Mouse (Mus musculus) heart, adult 2 months (tissue): ENCODE results near the gene Zfp683. TPM values are rescaled to one million over a fixed set of nuclear protein-coding genes. Genes with fewer than 3 reads are reported as not detected.

ENCODE experiments used
- DNase-seq, 2 experiments: peaks; one replicate each; pipeline ENCODE4 v3.0.0; 2021
- H3K27ac ChIP-seq: fragments of 200-600 bp; 2 replicates; pipeline ENCODE4 v1.8.1; 2022
- H3K27me3 ChIP-seq: fragments of 200-500 bp; 2 replicates; pipeline ENCODE4 v1.6.1; 2012; ENCODE audit warnings: mild to moderate bottlenecking, low read length, inconsistent platforms, mixed read lengths; ENCODE audit not compliant: control insufficient read depth, insufficient read depth
- H3K36me3 ChIP-seq: fragments of 200-500 bp; 2 replicates; pipeline ENCODE4 v1.6.1; 2012; ENCODE audit warnings: low read length, inconsistent platforms; ENCODE audit not compliant: control insufficient read depth, insufficient read depth
- H3K4me1 ChIP-seq: fragments of 200-500 bp; 2 replicates; pipeline ENCODE4 v1.6.1; 2011; ENCODE audit warnings: low read length; ENCODE audit not compliant: control insufficient read depth, insufficient read depth
- H3K4me3 ChIP-seq: fragments of 200-600 bp; 2 replicates; pipeline ENCODE4 v1.8.1; 2022
- H3K79me2 ChIP-seq: fragments of 200-500 bp; replicated peaks from 2 replicates; pipeline ENCODE4 v1.6.1; 2012; ENCODE audit warnings: mild to moderate bottlenecking, inconsistent platforms, low read length, moderate library complexity, mixed read lengths; ENCODE audit not compliant: control insufficient read depth, insufficient read depth
- H3K9ac ChIP-seq: fragments of 200-500 bp; 2 replicates; pipeline ENCODE4 v1.6.1; 2012; ENCODE audit warnings: low read depth, mild to moderate bottlenecking, control low read depth, inconsistent platforms, low read length, mixed read lengths
- CTCF ChIP-seq: fragments of 200-600 bp; IDR thresholded peaks from 2 replicates; pipeline ENCODE4 v1.8.1; 2022; ENCODE audit warnings: antibody characterized with exemption, mild to moderate bottlenecking, moderate library complexity
- EP300 ChIP-seq: fragments of 200-500 bp; IDR thresholded peaks from 2 replicates; pipeline ENCODE4 v1.6.1; 2011; ENCODE audit warnings: low read depth, low read length, control low read depth; ENCODE audit not compliant: insufficient read depth
- POLR2A ChIP-seq: fragments of 200-500 bp; IDR thresholded peaks from 2 replicates; pipeline ENCODE4 v1.6.1; 2011; ENCODE audit warnings: mild to moderate bottlenecking, low read depth, low read length, control low read depth; ENCODE audit not compliant: insufficient read depth
- WGBS: fragments of 180-500 bp; shearing (Covaris S2); methylation state at CpG from one replicate; pipeline ENCODE4 v1.1.7; 2018; 5-methylcytosine and 5-hydroxymethylcytosine counted together
- intact Hi-C: fragments of 180-260 bp; cut with DNase I; formaldehyde crosslinking; loops from one replicate; pipeline ENCODE4 v1.15.1; 2025
- polyA plus RNA-seq: library from polyadenylated mRNA; depleted of rRNA; stranded (reverse); fragments of >200 nt; gene quantifications from 2 replicates; pipeline ENCODE4 v1.2.3, GENCODE M21; 2012; rRNA removed
- total RNA-seq, 2 experiments: library from RNA; stranded (reverse); gene quantifications; 2 replicates each; pipeline ENCODE4 v1.2.3; 2021

Gene Zfp683
- total and polyA plus RNA-seq, 3 experiments: not detected

DNA sequence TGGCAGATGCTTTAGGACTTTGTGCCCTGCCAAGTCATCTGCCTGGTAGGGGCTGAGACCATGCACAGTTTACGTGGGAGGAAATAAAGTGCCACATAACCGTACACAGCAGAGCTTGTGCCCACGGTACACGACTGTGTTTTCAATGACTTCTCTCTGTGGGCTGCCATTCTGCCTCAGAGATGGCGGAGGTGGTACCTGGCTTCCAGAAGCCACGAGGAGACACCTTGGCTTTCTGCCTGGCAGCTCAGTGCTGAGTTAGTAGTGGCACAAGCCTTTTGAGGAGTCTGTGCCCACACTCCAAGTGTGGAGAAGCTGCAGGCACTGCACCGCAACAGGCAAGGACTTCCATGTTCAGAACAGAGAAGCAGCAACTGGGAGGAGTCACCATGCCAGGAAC is 54.1 kb downstream of the Zfp683 start:
- 85% methylated on average over 7 of the region's 7 CpGs for WGBS
- no peaks in the 10 kb centered on the region for H3K4me1 ChIP-seq
- intact Hi-C loops: no loop called here

GRCm38 (mm10) chr4:134108196-134108595 is 54.6 kb downstream of the Zfp683 start:
- TF ChIP-seq POLR2A: no peak
- no peak for TF ChIP-seq CTCF
- TF ChIP-seq EP300: no peak
- no peak for DNase-seq
- H3K27me3 ChIP-seq: no peaks in the 10 kb centered on the region
- no peak overlapping the region for H3K27ac ChIP-seq
- no peaks in the 10 kb centered on the region for H3K36me3 ChIP-seq
- 65% methylated on average over 5 of the region's 5 CpGs for WGBS
- no peaks in the 10 kb centered on the region for H3K79me2 ChIP-seq
- intact Hi-C loops: no loop called here
- H3K4me3 ChIP-seq: no peak overlapping the region
- H3K9ac ChIP-seq: no peak overlapping the region
- no peaks in the 10 kb centered on the region for H3K4me1 ChIP-seq

More for the DNA sequence above, 54.1 kb downstream of the Zfp683 start:
- TF ChIP-seq EP300: no peak
- no peak for TF ChIP-seq CTCF
- no peak for TF ChIP-seq POLR2A
- Histone ChIP-seq H3K4me3 (no peak overlapping the region), H3K36me3 (no peaks in the 10 kb centered on the region), H3K27me3 (no peaks in the 10 kb centered on the region), H3K9ac (no peak overlapping the region), H3K79me2 (no peaks in the 10 kb centered on the region), H3K27ac (no peak overlapping the region)
- no peak for DNase-seq

Other genes starting within 250 kb of the Zfp683 start
- gene Rps6ka1, start 166.0 kb upstream of the Zfp683 start, total RNA-seq: 1 to 10 TPM; 4.4 to 4.8 TPM
- 5.9 and 7.1 TPM in 2 replicates for gene Rps6ka1, start 166.0 kb upstream of the Zfp683 start, polyA plus RNA-seq
- gene Hmgn2, start 85.2 kb upstream of the Zfp683 start, total RNA-seq: 100 to 1,000 TPM in 1 of 2 experiments, 10 to 100 TPM in 1; 92.3 to 109 TPM
- gene Hmgn2, start 85.2 kb upstream of the Zfp683 start, polyA plus RNA-seq: 23.1 and 59.6 TPM in 2 replicates
- 10 to 100 TPM; 28.3 to 28.8 TPM for gene Dhdds, start 52.9 kb upstream of the Zfp683 start, total RNA-seq
- gene Dhdds, start 52.9 kb upstream of the Zfp683 start, polyA plus RNA-seq: 21.6 and 34.2 TPM in 2 replicates
- not detected for gene Lin28a, start 35.0 kb upstream of the Zfp683 start, total RNA-seq
- gene Lin28a, start 35.0 kb upstream of the Zfp683 start, polyA plus RNA-seq: not detected in 2 replicates
- not detected for gene Crybg2, start 7.0 kb downstream of the Zfp683 start, total RNA-seq
- gene Crybg2, start 7.0 kb downstream of the Zfp683 start, polyA plus RNA-seq: 0.49 TPM in 1 of 2 replicates, not detected in the other
- gene Cd52, start 41.2 kb downstream of the Zfp683 start, total RNA-seq: 1 to 10 TPM; 4.1 to 5.8 TPM
- 9.0 and 19.2 TPM in 2 replicates for gene Cd52, start 41.2 kb downstream of the Zfp683 start, polyA plus RNA-seq
- gene Ubxn11, start 48.7 kb downstream of the Zfp683 start, total RNA-seq: 1 to 10 TPM; 1.6 to 2.1 TPM
- gene Ubxn11, start 48.7 kb downstream of the Zfp683 start, polyA plus RNA-seq: 3.3 and 6.9 TPM in 2 replicates
- gene Sh3bgrl3, start 75.0 kb downstream of the Zfp683 start, total RNA-seq: 10 to 100 TPM; 34.3 to 45.7 TPM
- gene Sh3bgrl3, start 75.0 kb downstream of the Zfp683 start, polyA plus RNA-seq: 98.9 and 139 TPM in 2 replicates
- gene Cep85, start 133.3 kb downstream of the Zfp683 start, total RNA-seq: 10 to 100 TPM; 54.4 to 63.2 TPM
- 52.2 and 73.7 TPM in 2 replicates for gene Cep85, start 133.3 kb downstream of the Zfp683 start, polyA plus RNA-seq
- not detected for gene Gm7534, start 149.2 kb downstream of the Zfp683 start, total RNA-seq
- not detected in 2 replicates for gene Gm7534, start 149.2 kb downstream of the Zfp683 start, polyA plus RNA-seq
- gene Catsper4, start 173.5 kb downstream of the Zfp683 start, total RNA-seq: not detected
- not detected in 2 replicates for gene Catsper4, start 173.5 kb downstream of the Zfp683 start, polyA plus RNA-seq
- 1 to 10 TPM; 4.1 to 6.7 TPM for gene Cnksr1, start 184.6 kb downstream of the Zfp683 start, total RNA-seq
- 3.3 and 4.4 TPM in 2 replicates for gene Cnksr1, start 184.6 kb downstream of the Zfp683 start, polyA plus RNA-seq
- gene E130218I03Rik, start 189.8 kb downstream of the Zfp683 start, total RNA-seq: not detected
- not detected in 2 replicates for gene E130218I03Rik, start 189.8 kb downstream of the Zfp683 start, polyA plus RNA-seq
- gene Zfp593, start 191.8 kb downstream of the Zfp683 start, total RNA-seq: 1 to 10 TPM; 3.3 to 4.3 TPM
- 2.8 and 2.9 TPM in 2 replicates for gene Zfp593, start 191.8 kb downstream of the Zfp683 start, polyA plus RNA-seq
- gene Gm30191, start 193.1 kb downstream of the Zfp683 start, total RNA-seq: not detected
- not detected in 2 replicates for gene Gm30191, start 193.1 kb downstream of the Zfp683 start, polyA plus RNA-seq
- gene Grrp1, start 200.3 kb downstream of the Zfp683 start, total RNA-seq: 1 to 10 TPM; 5.2 to 5.7 TPM
- gene Grrp1, start 200.3 kb downstream of the Zfp683 start, polyA plus RNA-seq: 10.0 and 11.0 TPM in 2 replicates
- gene Pdik1l, start 234.1 kb downstream of the Zfp683 start, total RNA-seq: 1 to 10 TPM; 5.3 to 7.6 TPM
- 1.00 and 4.0 TPM in 2 replicates for gene Pdik1l, start 234.1 kb downstream of the Zfp683 start, polyA plus RNA-seq